Mouse (Mus musculus): ENCODE data around the gene Traip. TPM values are rescaled to one million over a fixed set of nuclear protein-coding genes. Genes with fewer than 3 reads are reported as not detected.

Traip gene
- total RNA-seq, 2 experiments from 2014 or later, result 1.0 to 1.3 TPM

- DNase-seq, result no peak
- intact Hi-C loops (cut with DNase I), result no loop called here
Observed at GRCm38 (mm10) chr9:107967437-107967836, 17.5 kb downstream of the Traip start.

GRCm38 (mm10) chr9:107968531-107968930, 18.6 kb downstream of the Traip start:
- no peak for DNase-seq
- intact Hi-C loops (cut with DNase I), result no loop called here

GRCm38 (mm10) chr9:107970311-107970710, 20.4 kb downstream of the Traip start:
- no peak for DNase-seq
- intact Hi-C loops (cut with DNase I), result no loop called here

GRCm38 (mm10) chr9:107971690-107972541, 22.0 kb downstream of the Traip start:
- DNase-seq, result peak; percentile 32
- intact Hi-C loops (cut with DNase I), result no loop called here

- intact Hi-C loops (cut with DNase I), result no loop called here
- DNase-seq, result no peak
Observed at GRCm38 (mm10) chr9:107974491-107975171, 24.7 kb downstream of the Traip start.

GRCm38 (mm10) chr9:107975399-107976386, 25.8 kb downstream of the Traip start, which contains the start of gene Uba7:
TSS of gene Uba7 (plus strand) at chr9:107975505.
- intact Hi-C loops (cut with DNase I), result no loop called here
- DNase-seq, result peak; percentile 49 to 56

- intact Hi-C loops (cut with DNase I), result no loop called here
- no peak for DNase-seq
Observed at GRCm38 (mm10) chr9:107978815-107979214, 28.9 kb downstream of the Traip start.

GRCm38 (mm10) chr9:107981684-107982605, 32.0 kb downstream of the Traip start:
- peak; percentile 22 to 32 for DNase-seq
- intact Hi-C loops (cut with DNase I), result loop anchor here (10.0 kb wide), 1 partner anchor 323 kb away; the partner anchor contains the start of genes Rhoa and Tcta

- intact Hi-C loops (cut with DNase I), result loop anchor here (10.0 kb wide), 1 partner anchor 322 kb away; the partner anchor contains the start of genes Rhoa and Tcta
- peak; percentile 73 to 78 for DNase-seq
Observed at GRCm38 (mm10) chr9:107982681-107983346, 32.9 kb downstream of the Traip start, which contains the start of gene Gm20661. TSS of gene Gm20661 (plus strand) at chr9:107983058.

- peak; percentile 78 to 81 for DNase-seq
- intact Hi-C loops (cut with DNase I), result loop anchor here (10.0 kb wide), 1 partner anchor 321 kb away; the partner anchor contains the start of genes Rhoa and Tcta
Observed at GRCm38 (mm10) chr9:107983421-107983890, 33.5 kb downstream of the Traip start.

GRCm38 (mm10) chr9:107984052-107984753, 34.3 kb downstream of the Traip start:
- peak; percentile 38 to 47 for DNase-seq
- intact Hi-C loops (cut with DNase I), result loop anchor here (10.0 kb wide), 1 partner anchor 321 kb away; the partner anchor contains the start of genes Rhoa and Tcta

GRCm38 (mm10) chr9:107984754-107985055, 34.8 kb downstream of the Traip start:
- peak; percentile 21 to 46 for DNase-seq
- intact Hi-C loops (cut with DNase I), result loop anchor here (10.0 kb wide), 1 partner anchor 320 kb away; the partner anchor contains the start of genes Rhoa and Tcta

GRCm38 (mm10) chr9:107985131-107986119, 35.5 kb downstream of the Traip start, which contains the start of gene Inka1:
TSS of gene Inka1 (minus strand) at chr9:107985879.
- DNase-seq, result peak; percentile 92 to 95
- intact Hi-C loops (cut with DNase I), result loop anchor here (1.0 to 10.0 kb wide), 3 partner anchors 22 to 319 kb away; partner anchors contain the start of genes Amigo3, Rhoa and Tcta

- peak; percentile 84 to 86 for DNase-seq
- intact Hi-C loops (cut with DNase I), result loop anchor here (1.0 to 10.0 kb wide), 3 partner anchors 23 to 318 kb away; partner anchors contain the start of genes Amigo3, Rhoa and Tcta
Observed at GRCm38 (mm10) chr9:107986376-107986775, 36.4 kb downstream of the Traip start.

- DNase-seq, result no peak
- intact Hi-C loops (cut with DNase I), result loop anchor here (2.0 to 10.0 kb wide), 2 partner anchors 65 to 317 kb away; partner anchors contain the start of genes Amigo3, Rhoa and Tcta
Observed at GRCm38 (mm10) chr9:107987950-107988349, 38.0 kb downstream of the Traip start.

GRCm38 (mm10) chr9:107992197-107992596, 42.3 kb downstream of the Traip start, which contains the start of gene Cdhr4:
TSS of gene Cdhr4 (plus strand) at chr9:107992497.
- intact Hi-C loops (cut with DNase I), result no loop called here

More at GRCm38 (mm10) chr9:107992197-107992596, 42.3 kb downstream of the Traip start, which contains the start of gene Cdhr4:
- DNase-seq, result no peak

All from heart, postnatal 36 days (tissue).